Mouse (Mus musculus): ENCODE measurements at regions not wholly inside any gene's neighbourhood (a gene's known extent, or its start where the extent isn't known, plus 50 kb on each side); places are given as distances from the start of the nearest gene placed in this dataset.
A peak's percentile ranks its signal among the peaks of the same experiment; 100 is the strongest.

GRCm38 (mm10) chr4:131364671-131365252 lies 420.6 kb downstream of the Matn1 start:
- H3K4me3 ChIP-seq (ENCODE audit: low read depth, low read length) = no peak overlapping the region
- no peak overlapping the region for H3K4me2 ChIP-seq (ENCODE audit: low read depth, low read length, severe bottlenecking)
- no peaks in the 10 kb centered on the region for H3K9me3 ChIP-seq (ENCODE audit: control insufficient read depth, low read length)
- H3K27me3 ChIP-seq (ENCODE audit: control insufficient read depth, insufficient read depth, low read length) = no peaks in the 10 kb centered on the region
- H3K4me1 ChIP-seq (replicated peaks; ENCODE audit: control insufficient read depth, insufficient read depth, low read length) = no peaks in the 10 kb centered on the region
- no peak for ATAC-seq (replicated peaks; ENCODE audit: low FRiP score)
- DNase-seq (ENCODE audit: low spot score) = peak; percentile 63
- 24% methylated on average over 6 of the region's 6 CpGs for WGBS
- no peak overlapping the region for H3K9ac ChIP-seq (ENCODE audit: low read length)
- no peaks in the 10 kb centered on the region for H3K36me3 ChIP-seq (ENCODE audit: control insufficient read depth, insufficient read depth, low read length)
- H3K27ac ChIP-seq (ENCODE audit: low read depth, low read length) = no peak overlapping the region

GRCm38 (mm10) chr4:131366006-131366405 lies 421.8 kb downstream of the Matn1 start:
- Histone ChIP-seq H3K36me3 (ENCODE audit: control insufficient read depth, insufficient read depth, low read length) (no peaks in the 10 kb centered on the region), H3K4me2 (ENCODE audit: low read depth, low read length, severe bottlenecking) (no peak overlapping the region), H3K4me3 (ENCODE audit: low read depth, low read length) (no peak overlapping the region), H3K9me3 (ENCODE audit: control insufficient read depth, low read length) (no peaks in the 10 kb centered on the region), H3K9ac (ENCODE audit: low read length) (no peak overlapping the region), H3K27me3 (ENCODE audit: control insufficient read depth, insufficient read depth, low read length) (no peaks in the 10 kb centered on the region), H3K4me1 (replicated peaks; ENCODE audit: control insufficient read depth, insufficient read depth, low read length) (no peaks in the 10 kb centered on the region), H3K27ac (ENCODE audit: low read depth, low read length) (no peak overlapping the region)
- no peak for DNase-seq (ENCODE audit: low spot score)
- ATAC-seq (replicated peaks; ENCODE audit: low FRiP score) = no peak
- WGBS = 60% methylated on average over 2 of the region's 2 CpGs

- H3K4me3 ChIP-seq (ENCODE audit: low read depth, low read length) = no peak overlapping the region
- H3K27me3 ChIP-seq (ENCODE audit: control insufficient read depth, insufficient read depth, low read length) = no peaks in the 10 kb centered on the region
- 75% methylated on average over 1 of the region's 1 CpGs for WGBS
- H3K27ac ChIP-seq (ENCODE audit: low read depth, low read length) = no peak overlapping the region
- H3K9ac ChIP-seq (ENCODE audit: low read length) = no peak overlapping the region
- H3K4me1 ChIP-seq (replicated peaks; ENCODE audit: control insufficient read depth, insufficient read depth, low read length) = no peaks in the 10 kb centered on the region
- no peak overlapping the region for H3K4me2 ChIP-seq (ENCODE audit: low read depth, low read length, severe bottlenecking)
- no peak for ATAC-seq (replicated peaks; ENCODE audit: low FRiP score)
- no peaks in the 10 kb centered on the region for H3K36me3 ChIP-seq (ENCODE audit: control insufficient read depth, insufficient read depth, low read length)
- H3K9me3 ChIP-seq (ENCODE audit: control insufficient read depth, low read length) = no peaks in the 10 kb centered on the region
- DNase-seq (ENCODE audit: low spot score) = no peak
These were observed 422.5 kb downstream of the Matn1 start for GRCm38 (mm10) chr4:131366656-131367055.

GRCm38 (mm10) chr4:131372517-131372916 lies 428.3 kb downstream of the Matn1 start:
- WGBS = 84% methylated on average over 16 of the region's 16 CpGs

GRCm38 (mm10) chr4:131373172-131373571 lies 429.0 kb downstream of the Matn1 start:
- 84% methylated on average over 3 of the region's 3 CpGs for WGBS
- Histone ChIP-seq H3K36me3 (ENCODE audit: control insufficient read depth, insufficient read depth, low read length) (no peaks in the 10 kb centered on the region), H3K9me3 (ENCODE audit: control insufficient read depth, low read length) (no peaks in the 10 kb centered on the region), H3K9ac (ENCODE audit: low read length) (no peak overlapping the region), H3K4me3 (ENCODE audit: low read depth, low read length) (no peak overlapping the region), H3K27ac (ENCODE audit: low read depth, low read length) (no peak overlapping the region), H3K4me1 (replicated peaks; ENCODE audit: control insufficient read depth, insufficient read depth, low read length) (no peaks in the 10 kb centered on the region), H3K4me2 (ENCODE audit: low read depth, low read length, severe bottlenecking) (no peak overlapping the region), H3K27me3 (ENCODE audit: control insufficient read depth, insufficient read depth, low read length) (no peaks in the 10 kb centered on the region)
- ATAC-seq (replicated peaks; ENCODE audit: low FRiP score) = no peak
- no peak for DNase-seq (ENCODE audit: low spot score)

More at GRCm38 (mm10) chr4:131372517-131372916, 428.3 kb downstream of the Matn1 start:
- Histone ChIP-seq H3K36me3 (ENCODE audit: control insufficient read depth, insufficient read depth, low read length) (no peaks in the 10 kb centered on the region), H3K9me3 (ENCODE audit: control insufficient read depth, low read length) (no peaks in the 10 kb centered on the region), H3K4me1 (replicated peaks; ENCODE audit: control insufficient read depth, insufficient read depth, low read length) (no peaks in the 10 kb centered on the region), H3K9ac (ENCODE audit: low read length) (no peak overlapping the region), H3K27me3 (ENCODE audit: control insufficient read depth, insufficient read depth, low read length) (no peaks in the 10 kb centered on the region), H3K4me2 (ENCODE audit: low read depth, low read length, severe bottlenecking) (no peak overlapping the region), H3K4me3 (ENCODE audit: low read depth, low read length) (no peak overlapping the region), H3K27ac (ENCODE audit: low read depth, low read length) (no peak overlapping the region)
- ATAC-seq (replicated peaks; ENCODE audit: low FRiP score) = no peak
- DNase-seq (ENCODE audit: low spot score) = no peak

- no peaks in the 10 kb centered on the region for H3K4me1 ChIP-seq (replicated peaks; ENCODE audit: control insufficient read depth, insufficient read depth, low read length)
- H3K4me3 ChIP-seq (ENCODE audit: low read depth, low read length) = no peak overlapping the region
- H3K4me2 ChIP-seq (ENCODE audit: low read depth, low read length, severe bottlenecking) = no peak overlapping the region
- H3K9me3 ChIP-seq (ENCODE audit: control insufficient read depth, low read length) = no peaks in the 10 kb centered on the region
- H3K9ac ChIP-seq (ENCODE audit: low read length) = no peak overlapping the region
- no peaks in the 10 kb centered on the region for H3K36me3 ChIP-seq (ENCODE audit: control insufficient read depth, insufficient read depth, low read length)
- ATAC-seq (replicated peaks; ENCODE audit: low FRiP score) (no peak), DNase-seq (ENCODE audit: low spot score) (no peak)
- H3K27ac ChIP-seq (ENCODE audit: low read depth, low read length) = no peak overlapping the region
- no peaks in the 10 kb centered on the region for H3K27me3 ChIP-seq (ENCODE audit: control insufficient read depth, insufficient read depth, low read length)
- WGBS = 88% methylated on average over 6 of the region's 6 CpGs
These were observed 430.5 kb downstream of the Matn1 start for GRCm38 (mm10) chr4:131374527-131375290.

- H3K9ac ChIP-seq (ENCODE audit: low read length) = no peak overlapping the region
- H3K27ac ChIP-seq (ENCODE audit: low read depth, low read length) = no peak overlapping the region
- no peaks in the 10 kb centered on the region for H3K27me3 ChIP-seq (ENCODE audit: control insufficient read depth, insufficient read depth, low read length)
- no peak overlapping the region for H3K4me2 ChIP-seq (ENCODE audit: low read depth, low read length, severe bottlenecking)
- DNase-seq (ENCODE audit: low spot score) = no peak
- 67% methylated on average over 9 of the region's 9 CpGs for WGBS
- no peaks in the 10 kb centered on the region for H3K9me3 ChIP-seq (ENCODE audit: control insufficient read depth, low read length)
- no peaks in the 10 kb centered on the region for H3K36me3 ChIP-seq (ENCODE audit: control insufficient read depth, insufficient read depth, low read length)
- H3K4me3 ChIP-seq (ENCODE audit: low read depth, low read length) = no peak overlapping the region
- no peaks in the 10 kb centered on the region for H3K4me1 ChIP-seq (replicated peaks; ENCODE audit: control insufficient read depth, insufficient read depth, low read length)
- ATAC-seq (replicated peaks; ENCODE audit: low FRiP score) = no peak
These were observed 436.9 kb downstream of the Matn1 start for GRCm38 (mm10) chr4:131381063-131381462.

- no peak overlapping the region for H3K27ac ChIP-seq (ENCODE audit: low read depth, low read length)
- H3K9ac ChIP-seq (ENCODE audit: low read length) = no peak overlapping the region
These were observed 437.3 kb downstream of the Matn1 start for GRCm38 (mm10) chr4:131381529-131381928.

GRCm38 (mm10) chr4:131383862-131384261 lies 439.7 kb downstream of the Matn1 start:
- no peak for ATAC-seq (replicated peaks; ENCODE audit: low FRiP score)
- H3K36me3 ChIP-seq (ENCODE audit: control insufficient read depth, insufficient read depth, low read length) = no peaks in the 10 kb centered on the region
- no peak for DNase-seq (ENCODE audit: low spot score)
- H3K9ac ChIP-seq (ENCODE audit: low read length) = no peak overlapping the region
- no peak overlapping the region for H3K27ac ChIP-seq (ENCODE audit: low read depth, low read length)
- H3K4me1 ChIP-seq (replicated peaks; ENCODE audit: control insufficient read depth, insufficient read depth, low read length) = no peaks in the 10 kb centered on the region
- H3K4me2 ChIP-seq (ENCODE audit: low read depth, low read length, severe bottlenecking) = no peak overlapping the region
- WGBS = 88% methylated on average over 5 of the region's 5 CpGs
- no peaks in the 10 kb centered on the region for H3K9me3 ChIP-seq (ENCODE audit: control insufficient read depth, low read length)
- no peaks in the 10 kb centered on the region for H3K27me3 ChIP-seq (ENCODE audit: control insufficient read depth, insufficient read depth, low read length)
- no peak overlapping the region for H3K4me3 ChIP-seq (ENCODE audit: low read depth, low read length)

More at GRCm38 (mm10) chr4:131381529-131381928, 437.3 kb downstream of the Matn1 start:
- 86% methylated on average over 7 of the region's 7 CpGs for WGBS
- Histone ChIP-seq H3K4me1 (replicated peaks; ENCODE audit: control insufficient read depth, insufficient read depth, low read length) (no peaks in the 10 kb centered on the region), H3K4me2 (ENCODE audit: low read depth, low read length, severe bottlenecking) (no peak overlapping the region), H3K4me3 (ENCODE audit: low read depth, low read length) (no peak overlapping the region), H3K9me3 (ENCODE audit: control insufficient read depth, low read length) (no peaks in the 10 kb centered on the region), H3K27me3 (ENCODE audit: control insufficient read depth, insufficient read depth, low read length) (no peaks in the 10 kb centered on the region), H3K36me3 (ENCODE audit: control insufficient read depth, insufficient read depth, low read length) (no peaks in the 10 kb centered on the region)
- no peak for ATAC-seq (replicated peaks; ENCODE audit: low FRiP score)
- DNase-seq (ENCODE audit: low spot score) = no peak

Data from forebrain, embryonic 11.5 days (tissue).